Mouse (Mus musculus) midbrain, embryonic 12.5 days (tissue): ENCODE results near the gene Mindy2. TPM values are rescaled to one million over a fixed set of nuclear protein-coding genes. Genes with fewer than 3 reads are reported as not detected.
"Not testable (repeated sequence)": the region's sequence is repeated elsewhere in the genome, so short reads cannot be mapped to it uniquely, and the experiment has no call there.

Experiments used
- ATAC-seq: fragments of 200-750 bp; cut with Nextera tagmentation; 2 replicates; pipeline ENCODE4 v1.8.0; 2017; ENCODE audit warnings: low read depth, moderate TSS enrichment, moderate library complexity; ENCODE audit not compliant: low FRiP score
- H3K27ac ChIP-seq: fragments of 300-500 bp; sonication (generic); replicated peaks from 2 replicates; pipeline ENCODE4 v1.5.1; 2016; ENCODE audit warnings: mild to moderate bottlenecking
- H3K27me3 ChIP-seq: fragments of 300-500 bp; sonication (generic); 2 replicates; pipeline ENCODE4 v1.6.1; 2016; ENCODE audit warnings: mild to moderate bottlenecking
- H3K36me3 ChIP-seq: fragments of 300-500 bp; sonication (generic); 2 replicates; pipeline ENCODE4 v1.6.1; 2016
- H3K4me1 ChIP-seq: fragments of 300-500 bp; sonication (generic); 2 replicates; pipeline ENCODE4 v1.6.1; 2016
- H3K4me2 ChIP-seq: fragments of 300-500 bp; sonication (generic); replicated peaks from 2 replicates; pipeline ENCODE4 v1.6.1; 2016; ENCODE audit warnings: mild to moderate bottlenecking, moderate library complexity
- H3K4me3 ChIP-seq: fragments of 300-500 bp; sonication (generic); 2 replicates; pipeline ENCODE4 v1.5.1; 2016; ENCODE audit warnings: mild to moderate bottlenecking
- H3K9ac ChIP-seq: fragments of 300-500 bp; sonication (generic); replicated peaks from 2 replicates; pipeline ENCODE4 v1.6.1; 2016; ENCODE audit warnings: mild to moderate bottlenecking, moderate library complexity
- H3K9me3 ChIP-seq: fragments of 300-500 bp; sonication (generic); 2 replicates; pipeline ENCODE4 v1.6.1; 2016; ENCODE audit warnings: mild to moderate bottlenecking
- WGBS: fragments of 180-500 bp; shearing (Covaris S2); methylation state at CpG from one replicate; pipeline ENCODE4 v1.1.7; 2016; 5-methylcytosine and 5-hydroxymethylcytosine counted together
- polyA plus RNA-seq: library from polyadenylated mRNA; unstranded; fragments of >200 nt; fragmentation: Nextera tagmentation; extraction: Ambion mirVana; gene quantifications from 2 replicates; pipeline ENCODE4 v1.2.1, GENCODE M21; 2016

The Mindy2 gene
- polyA plus RNA-seq, 1 experiment from 2014 or later = 19.4 TPM

- no peak overlapping the region for H3K4me3 ChIP-seq
- no peak overlapping the region for H3K27ac ChIP-seq
- H3K27me3 ChIP-seq = no peaks in the 10 kb centered on the region
- peaks cover 8% of the 10 kb centered on the region; the same call in 1 of the 2 replicates for H3K4me1 ChIP-seq
- WGBS = 94% methylated on average over 3 of the region's 3 CpGs
- no peaks in the 10 kb centered on the region for H3K9me3 ChIP-seq
- H3K9ac ChIP-seq = no peak overlapping the region
- no peak for ATAC-seq
- H3K4me2 ChIP-seq = no peak overlapping the region
- H3K36me3 ChIP-seq = no peaks in the 10 kb centered on the region
Measured at GRCm38 (mm10) chr9:70562825-70563224, 94.1 kb downstream of the Mindy2 start.

DNA sequence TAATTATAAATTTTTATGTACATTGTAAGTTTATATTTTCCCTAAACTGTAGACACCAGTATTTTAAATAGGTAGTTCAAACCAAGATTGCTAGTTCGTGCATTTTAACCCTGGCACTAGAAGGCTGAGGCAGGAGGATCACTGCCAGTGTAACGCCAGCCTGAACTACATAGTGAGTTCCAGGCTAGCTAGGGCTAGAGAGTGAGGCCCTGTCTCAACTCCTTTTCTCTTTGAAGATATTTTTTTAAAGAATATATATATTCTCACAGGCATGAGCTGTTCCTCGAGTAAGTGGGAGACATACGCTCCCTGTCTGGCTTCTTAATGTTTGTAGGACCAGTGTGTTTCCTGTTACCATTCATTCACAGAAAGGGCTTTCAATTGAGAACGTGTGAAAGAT lies 100.2 kb downstream of the Mindy2 start:
- WGBS = 92% methylated on average over 5 of the region's 5 CpGs
- no peak for ATAC-seq
- Histone ChIP-seq H3K27me3 (no peaks in the 10 kb centered on the region), H3K4me3 (no peak overlapping the region), H3K9me3 (0 out of 2 replicates have a peak, but pooled peaks cover 4% of the 10 kb centered on the region), H3K9ac (no peak overlapping the region), H3K27ac (no peak overlapping the region), H3K4me2 (no peak overlapping the region), H3K36me3 (peaks cover 15% of the 10 kb centered on the region), H3K4me1 (peaks cover 8% of the 10 kb centered on the region; the same call in 1 of the 2 replicates)

GRCm38 (mm10) chr9:70555431-70555830 lies 101.5 kb downstream of the Mindy2 start:
- Histone ChIP-seq H3K4me2 (no peak overlapping the region), H3K36me3 (peaks cover 21% of the 10 kb centered on the region), H3K4me1 (peaks cover 8% of the 10 kb centered on the region; the same call in 1 of the 2 replicates), H3K9ac (no peak overlapping the region), H3K9me3 (0 out of 2 replicates have a peak, but pooled peaks cover 4% of the 10 kb centered on the region), H3K27me3 (no peaks in the 10 kb centered on the region), H3K4me3 (no peak overlapping the region), H3K27ac (no peak overlapping the region)
- no peak for ATAC-seq

DNA sequence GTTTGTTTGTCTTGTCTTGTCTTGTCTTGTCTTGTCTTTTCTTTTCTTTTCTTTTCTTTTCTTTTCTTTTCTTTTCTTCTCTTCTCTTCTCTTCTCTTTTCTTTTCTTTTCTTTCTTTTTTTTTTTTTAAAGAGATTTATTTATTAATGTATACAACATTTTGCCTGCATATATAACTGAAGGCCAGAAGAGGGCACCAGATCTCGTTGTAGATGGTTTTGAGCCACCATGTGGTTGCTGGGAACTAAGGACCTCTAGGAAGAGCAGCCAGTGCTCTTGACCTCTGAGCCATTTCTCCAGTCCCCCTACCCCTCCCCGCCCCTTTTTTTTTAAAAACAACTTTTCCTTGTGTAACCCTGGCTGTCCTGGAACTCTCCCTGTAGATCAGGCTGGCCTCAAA lies 104.7 kb downstream of the Mindy2 start:
- H3K4me2 ChIP-seq, H3K27ac ChIP-seq, H3K9me3 ChIP-seq, H3K27me3 ChIP-seq, H3K4me1 ChIP-seq, ATAC-seq, H3K4me3 ChIP-seq, H3K9ac ChIP-seq: not testable (repeated sequence)
- 97% methylated on average over 2 of the region's 2 CpGs for WGBS
- H3K36me3 ChIP-seq = peaks cover 21% of the 10 kb centered on the region

DNA sequence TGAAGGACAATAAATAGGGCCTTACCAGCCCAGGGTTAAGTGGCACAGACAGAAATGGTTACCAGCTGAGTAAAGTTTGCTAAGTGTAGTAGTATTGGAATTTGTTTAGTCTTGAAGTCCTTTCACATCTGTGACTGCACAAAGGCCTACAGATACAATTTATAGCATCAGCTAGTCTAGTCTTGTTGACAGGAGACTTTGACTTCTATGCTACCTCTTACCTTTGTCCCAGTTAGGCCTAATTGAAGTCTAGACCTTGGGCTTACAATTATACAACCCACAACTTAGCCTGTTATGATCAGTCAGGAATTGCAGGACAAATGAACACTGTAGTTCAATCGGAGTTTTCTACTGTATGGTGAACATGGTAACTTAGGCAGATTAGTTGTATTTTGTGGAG lies 105.5 kb downstream of the Mindy2 start:
- H3K36me3 ChIP-seq = peaks cover 21% of the 10 kb centered on the region
- WGBS = 96% methylated on average over 1 of the region's 1 CpGs
- H3K4me3 ChIP-seq = no peak overlapping the region
- H3K4me1 ChIP-seq = peaks cover 4% of the 10 kb centered on the region; the same call in 1 of the 2 replicates
- 0 out of 2 replicates have a peak, but pooled peaks cover 4% of the 10 kb centered on the region for H3K9me3 ChIP-seq
- no peak for ATAC-seq
- no peaks in the 10 kb centered on the region for H3K27me3 ChIP-seq
- H3K9ac ChIP-seq = no peak overlapping the region
- H3K27ac ChIP-seq = no peak overlapping the region
- no peak overlapping the region for H3K4me2 ChIP-seq

Other genes starting within 250 kb of the Mindy2 start
- gene Ccnb2, start 235.6 kb downstream of the Mindy2 start, polyA plus RNA-seq = 169 and 172 TPM in 2 replicates
- 47.5 and 52.0 TPM in 2 replicates for gene Rnf111, start 153.4 kb downstream of the Mindy2 start, polyA plus RNA-seq
- gene Sltm, start 114.4 kb downstream of the Mindy2 start, polyA plus RNA-seq = 79.3 and 83.4 TPM in 2 replicates
- 0.32 and 1.0 TPM in 2 replicates for gene Gm10642, start 923 bp downstream of the Mindy2 start, polyA plus RNA-seq
- gene Adam10, start 21.8 kb upstream of the Mindy2 start, polyA plus RNA-seq = 82.6 and 88.4 TPM in 2 replicates